Mouse (Mus musculus) hindbrain, embryonic 15.5 days (tissue): ENCODE results near the gene Nt5c2. TPM values are rescaled to one million over a fixed set of nuclear protein-coding genes. Genes with fewer than 3 reads are reported as not detected.
"Not testable (repeated sequence)": the region's sequence is repeated elsewhere in the genome, so short reads cannot be mapped to it uniquely, and the experiment has no call there.

Source experiments
- ATAC-seq: fragments of 200-750 bp; cut with Nextera tagmentation; 2 replicates; pipeline ENCODE4 v1.8.0; 2017; ENCODE audit warnings: low read depth, moderate number of reproducible peaks, moderate TSS enrichment; ENCODE audit not compliant: low FRiP score
- H3K27ac ChIP-seq: fragments of 300-500 bp; sonication (generic); replicated peaks from 2 replicates; pipeline ENCODE4 v1.5.1; 2015; ENCODE audit warnings: mild to moderate bottlenecking, inconsistent platforms
- H3K27me3 ChIP-seq: fragments of 300-500 bp; sonication (generic); 2 replicates; pipeline ENCODE4 v1.6.1; 2015; ENCODE audit warnings: control low read depth, inconsistent platforms
- H3K36me3 ChIP-seq: fragments of 300-500 bp; sonication (generic); 2 replicates; pipeline ENCODE4 v1.6.1; 2015; ENCODE audit warnings: control low read depth, inconsistent platforms
- H3K4me1 ChIP-seq: fragments of 300-500 bp; sonication (generic); replicated peaks from 2 replicates; pipeline ENCODE4 v1.6.1; 2015; ENCODE audit warnings: control low read depth, inconsistent platforms
- H3K4me2 ChIP-seq: fragments of 300-500 bp; sonication (generic); 2 replicates; pipeline ENCODE4 v1.6.1; 2015; ENCODE audit warnings: moderate library complexity, mild to moderate bottlenecking, inconsistent platforms
- H3K4me3 ChIP-seq: fragments of 300-500 bp; sonication (generic); 2 replicates; pipeline ENCODE4 v1.5.1; 2015; ENCODE audit warnings: mild to moderate bottlenecking, inconsistent platforms
- H3K9ac ChIP-seq: fragments of 300-500 bp; sonication (generic); 2 replicates; pipeline ENCODE4 v1.6.1; 2015; ENCODE audit warnings: inconsistent platforms
- H3K9me3 ChIP-seq: fragments of 300-500 bp; sonication (generic); 2 replicates; pipeline ENCODE4 v1.6.1; 2016; ENCODE audit warnings: control low read depth, inconsistent platforms
- WGBS: fragments of 180-500 bp; shearing (Covaris S2); methylation state at CpG from one replicate; pipeline ENCODE4 v1.1.7; 2015; 5-methylcytosine and 5-hydroxymethylcytosine counted together
- polyA plus RNA-seq: library from polyadenylated mRNA; unstranded; fragments of >200 nt; fragmentation: Nextera tagmentation; extraction: Ambion mirVana; gene quantifications from 2 replicates; pipeline ENCODE4 v1.2.1, GENCODE M21; 2015

Nt5c2 gene
- polyA plus RNA-seq, 1 experiment from 2014 or later = 74.1 TPM

DNA sequence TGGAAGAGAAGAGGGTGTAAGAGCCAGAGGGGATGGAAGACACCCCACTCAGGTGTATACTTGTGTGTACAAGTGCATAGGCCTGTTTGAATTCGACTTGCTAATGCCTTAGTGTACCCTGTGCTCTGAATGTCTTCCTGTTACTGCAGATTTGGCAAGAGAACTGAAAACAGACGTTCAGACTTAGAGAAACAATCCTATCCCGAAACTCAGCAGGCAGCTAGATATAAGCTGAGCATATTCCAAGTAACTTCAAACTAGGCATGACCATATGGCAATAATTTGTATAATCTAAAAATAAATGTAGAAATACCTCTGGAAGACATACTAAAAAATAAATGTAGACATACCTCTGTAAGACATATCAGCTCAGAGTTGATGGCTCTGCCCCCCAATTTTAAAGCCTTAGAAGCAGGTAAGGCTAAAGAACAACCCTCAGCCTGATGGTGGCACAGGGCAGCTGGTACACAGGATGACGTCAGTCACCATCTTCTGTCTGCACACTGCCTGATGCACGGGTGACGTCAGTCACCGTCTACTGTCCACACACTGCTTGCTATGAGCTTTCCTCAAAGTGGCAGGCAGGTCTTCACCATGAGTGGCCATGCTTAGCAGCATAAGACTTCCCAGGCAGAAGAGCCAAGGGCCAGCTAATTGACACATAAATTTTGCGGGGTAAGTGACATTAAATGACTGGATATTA is 16.6 kb downstream of the Nt5c2 start:
- no peak overlapping the region for H3K4me2 ChIP-seq
- no peaks in the 10 kb centered on the region for H3K36me3 ChIP-seq
- 86% methylated on average over 8 of the region's 8 CpGs for whole genome bisulfite sequencing
- no peaks in the 10 kb centered on the region for H3K27me3 ChIP-seq
- H3K4me3 ChIP-seq = no peak overlapping the region
- H3K9me3 ChIP-seq = no peaks in the 10 kb centered on the region
- H3K9ac ChIP-seq = no peak overlapping the region
- no peak overlapping the region for H3K27ac ChIP-seq
- ATAC-seq = no peak
- H3K4me1 ChIP-seq = no peaks in the 10 kb centered on the region

DNA sequence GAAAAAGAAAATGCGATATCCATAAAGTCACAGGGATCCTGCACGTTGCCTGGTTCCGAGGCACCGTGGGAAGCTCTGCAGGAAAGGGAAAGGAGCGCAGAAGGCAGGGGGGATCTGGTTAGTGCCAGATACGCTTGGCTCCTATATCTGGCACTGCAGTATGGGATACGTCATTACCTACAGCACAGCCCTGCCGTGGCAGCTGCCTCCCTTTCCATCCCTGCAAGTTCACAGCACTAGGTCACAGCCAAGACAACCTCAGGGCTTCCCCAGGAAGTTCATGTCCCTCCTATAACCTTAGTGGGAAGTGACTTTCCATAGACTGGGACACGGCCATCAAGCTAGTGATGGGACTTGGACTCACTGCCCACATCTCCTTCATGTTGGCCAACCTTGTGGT is 18.9 kb downstream of the Nt5c2 start:
- ATAC-seq = no peak
- Histone ChIP-seq H3K4me1 (no peaks in the 10 kb centered on the region), H3K9ac (no peak overlapping the region), H3K4me2 (no peak overlapping the region), H3K27me3 (no peaks in the 10 kb centered on the region), H3K27ac (no peak overlapping the region), H3K9me3 (no peaks in the 10 kb centered on the region), H3K4me3 (no peak overlapping the region), H3K36me3 (no peaks in the 10 kb centered on the region)
- WGBS = 88% methylated on average over 9 of the region's 9 CpGs

DNA sequence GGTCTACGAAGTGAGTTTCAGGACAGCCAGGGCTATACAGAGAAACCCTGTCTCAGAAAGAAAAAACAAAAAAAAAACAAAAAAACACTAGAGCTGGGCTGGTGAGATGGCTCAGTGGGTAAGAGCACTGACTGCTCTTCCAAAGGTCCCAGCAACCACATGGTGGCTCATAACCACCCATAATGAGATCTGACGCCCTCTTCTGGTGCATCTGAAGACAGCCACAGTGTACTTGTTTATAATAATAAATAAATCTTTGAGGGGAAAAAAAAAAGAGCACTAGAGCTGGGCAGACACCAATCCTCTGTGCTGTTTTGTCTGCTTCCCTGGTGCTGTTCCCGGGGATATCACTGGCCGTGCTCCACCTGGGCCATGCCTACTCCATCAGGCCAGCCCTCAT is 22.6 kb downstream of the Nt5c2 start:
- H3K27me3 ChIP-seq, H3K9ac ChIP-seq, ATAC-seq, H3K36me3 ChIP-seq, H3K4me1 ChIP-seq, H3K4me2 ChIP-seq, H3K9me3 ChIP-seq, H3K27ac ChIP-seq, H3K4me3 ChIP-seq: not testable (repeated sequence)
- WGBS = 75% methylated on average over 4 of the region's 4 CpGs

DNA sequence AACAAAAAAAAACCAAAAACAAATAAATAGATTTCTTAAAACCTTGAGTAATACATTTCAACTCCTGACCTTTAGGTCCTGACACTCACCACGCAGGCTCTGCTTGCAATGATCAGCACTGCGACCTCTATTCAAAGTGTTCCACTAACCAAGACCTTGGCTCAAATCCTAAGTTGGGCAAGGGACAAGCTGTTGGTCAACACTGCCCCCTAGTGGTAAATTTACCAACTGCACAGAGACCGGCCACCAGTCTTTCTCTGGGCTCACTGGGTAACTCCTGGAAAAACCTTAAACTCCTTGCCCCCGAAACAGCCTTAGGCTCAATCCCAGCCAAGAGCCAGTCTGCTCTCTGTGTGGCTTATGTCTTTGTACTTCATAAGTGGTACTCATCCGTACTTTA is 23.8 kb downstream of the Nt5c2 start:
- Histone ChIP-seq H3K4me3 (no peak overlapping the region), H3K4me2 (no peak overlapping the region), H3K9me3 (no peaks in the 10 kb centered on the region), H3K27ac (no peak overlapping the region), H3K36me3 (no peaks in the 10 kb centered on the region), H3K27me3 (no peaks in the 10 kb centered on the region), H3K9ac (no peak overlapping the region), H3K4me1 (peaks cover 5% of the 10 kb centered on the region; the same call in 1 of the 2 replicates)
- WGBS = 18% methylated on average over 5 of the region's 5 CpGs
- peak; percentile 55; the same call in 1 of the 2 replicates for ATAC-seq

DNA sequence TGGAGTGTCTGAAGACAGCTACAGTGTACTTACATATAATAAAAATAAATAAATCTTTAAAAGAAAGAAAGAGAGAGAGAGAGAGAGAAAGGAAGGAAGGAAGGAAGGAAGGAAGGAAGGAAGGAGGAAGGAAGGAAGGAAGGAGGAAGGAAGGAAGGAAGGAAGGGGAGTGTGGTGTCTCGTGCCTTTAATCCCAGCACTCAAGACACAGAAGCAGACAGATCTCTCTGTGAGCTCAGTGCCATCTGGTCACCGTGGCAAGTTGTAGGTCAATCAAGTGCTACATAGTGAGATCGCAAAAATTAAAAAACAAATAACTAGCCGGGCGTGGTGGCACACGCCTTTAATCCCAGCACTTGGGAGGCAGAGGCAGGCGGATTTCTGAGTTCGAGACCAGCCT is 24.3 kb downstream of the Nt5c2 start:
- H3K4me1 ChIP-seq, H3K9ac ChIP-seq, H3K9me3 ChIP-seq, H3K27ac ChIP-seq, H3K4me2 ChIP-seq, H3K4me3 ChIP-seq, H3K27me3 ChIP-seq, ATAC-seq, H3K36me3 ChIP-seq: not testable (repeated sequence)
- WGBS = 83% methylated on average over 8 of the region's 8 CpGs

DNA sequence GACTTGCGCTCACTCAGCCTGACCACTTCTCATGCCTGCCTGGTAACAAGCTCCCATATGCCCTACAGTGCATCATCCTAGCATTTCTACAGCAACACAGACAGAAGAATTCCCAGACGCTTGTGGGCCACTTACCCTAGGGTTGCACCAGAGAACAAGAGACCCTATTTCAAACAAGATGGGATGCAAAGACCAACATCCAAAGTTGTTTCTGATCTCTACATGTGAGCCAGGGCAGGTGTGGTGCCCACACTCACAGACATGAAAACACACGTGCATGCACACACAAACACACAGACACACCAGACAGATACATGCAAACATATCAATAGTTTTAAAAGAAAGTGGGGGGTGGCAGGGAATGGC is 24.8 kb downstream of the Nt5c2 start:
- no peak overlapping the region for H3K4me2 ChIP-seq
- no peak overlapping the region for H3K9ac ChIP-seq
- no peaks in the 10 kb centered on the region for H3K9me3 ChIP-seq
- ATAC-seq = no peak
- peaks cover 5% of the 10 kb centered on the region; the same call in 1 of the 2 replicates for H3K4me1 ChIP-seq
- H3K27me3 ChIP-seq = no peaks in the 10 kb centered on the region
- no peak overlapping the region for H3K4me3 ChIP-seq
- 89% methylated on average over 3 of the region's 3 CpGs for WGBS
- no peaks in the 10 kb centered on the region for H3K36me3 ChIP-seq
- H3K27ac ChIP-seq = no peak overlapping the region

DNA sequence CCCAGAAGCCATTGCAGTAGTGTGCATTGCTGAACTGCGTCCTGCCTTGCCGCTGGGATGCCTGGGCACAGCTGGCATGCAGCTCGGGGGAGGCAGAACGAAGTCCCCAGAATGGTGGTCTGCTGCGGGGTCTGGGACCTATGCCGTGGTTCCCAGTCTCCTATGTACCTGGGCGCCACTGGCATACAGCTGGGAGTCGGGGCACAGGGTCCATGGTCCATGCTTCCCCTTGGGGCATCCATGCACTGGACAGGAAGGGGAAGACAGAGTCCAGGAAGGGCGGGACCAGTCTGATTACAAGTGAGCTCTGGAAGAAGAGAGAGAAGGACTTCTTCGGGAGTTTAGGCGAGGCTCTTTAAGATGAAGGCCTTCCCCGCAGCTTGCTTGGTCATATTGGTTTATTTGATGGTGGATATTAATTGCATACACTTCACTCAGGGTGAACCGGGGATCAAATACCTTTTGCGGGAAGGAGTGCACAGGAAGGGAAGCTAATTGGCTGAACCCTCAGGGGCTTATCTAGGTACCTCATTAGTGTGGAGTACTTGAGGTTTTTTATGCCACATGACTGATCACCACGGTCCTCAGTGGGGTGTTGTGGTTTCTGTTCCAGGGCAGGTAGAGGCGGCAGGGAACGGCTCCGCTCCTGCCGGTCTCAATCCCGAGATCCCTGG is 25.3 kb downstream of the Nt5c2 start:
- no peak overlapping the region for H3K4me3 ChIP-seq
- ATAC-seq = no peak
- 74% methylated on average over 20 of the region's 20 CpGs for WGBS

DNA sequence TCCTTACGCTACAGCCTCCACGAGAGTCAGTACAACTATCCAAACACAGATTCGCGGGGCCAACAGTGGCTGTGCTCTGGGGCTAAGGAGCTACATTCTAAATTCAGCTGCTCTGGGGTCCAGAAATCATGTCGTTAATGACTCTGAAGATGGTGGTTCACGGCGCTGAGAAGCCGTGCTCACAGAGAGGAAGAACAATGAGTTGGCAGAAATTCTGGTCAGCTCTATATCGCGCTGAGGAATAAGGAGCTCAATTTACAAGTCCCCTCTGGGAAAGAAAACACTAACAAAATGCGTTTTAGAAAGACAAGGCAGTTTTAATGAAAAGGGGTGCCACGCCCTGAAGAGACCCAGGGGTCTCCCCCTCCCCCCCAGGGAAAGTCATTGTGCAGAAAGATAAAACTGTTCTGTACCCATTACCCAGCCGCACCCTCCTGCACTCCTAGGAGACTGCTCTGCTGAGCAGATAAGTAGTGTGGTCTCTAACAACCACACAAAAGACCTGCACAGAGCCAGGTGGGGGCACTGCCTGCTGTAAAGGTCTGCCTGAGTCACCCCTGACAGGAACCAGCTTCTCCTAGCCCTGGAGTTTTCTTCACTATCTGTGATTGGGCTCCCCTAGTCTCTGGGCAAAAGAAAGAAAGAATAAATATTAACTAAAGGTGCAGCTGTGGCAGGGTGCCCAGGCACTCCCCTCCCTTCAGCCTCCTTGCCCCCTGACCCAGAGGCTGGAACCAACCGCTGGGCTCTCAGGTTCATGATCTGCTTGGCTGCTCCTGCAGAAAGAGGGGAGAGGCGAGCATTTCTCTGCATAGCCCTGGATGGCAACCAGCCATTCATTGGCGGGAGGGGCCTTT is 26.5 kb downstream of the Nt5c2 start:
- WGBS = 42% methylated on average over 16 of the region's 16 CpGs
- H3K9me3 ChIP-seq = no peaks in the 10 kb centered on the region
- H3K27ac ChIP-seq = no peak overlapping the region
- H3K4me2 ChIP-seq = no peak overlapping the region
- no peak for ATAC-seq
- H3K36me3 ChIP-seq = no peaks in the 10 kb centered on the region
- no peak overlapping the region for H3K4me3 ChIP-seq
- H3K9ac ChIP-seq = no peak overlapping the region
- H3K4me1 ChIP-seq = peaks cover 5% of the 10 kb centered on the region; the same call in 1 of the 2 replicates
- no peaks in the 10 kb centered on the region for H3K27me3 ChIP-seq

More for the DNA sequence above, 25.3 kb downstream of the Nt5c2 start:
- no peak overlapping the region for H3K9ac ChIP-seq
- no peaks in the 10 kb centered on the region for H3K27me3 ChIP-seq
- H3K4me2 ChIP-seq = no peak overlapping the region
- H3K27ac ChIP-seq = no peak overlapping the region
- no peaks in the 10 kb centered on the region for H3K36me3 ChIP-seq
- peaks cover 5% of the 10 kb centered on the region; the same call in 1 of the 2 replicates for H3K4me1 ChIP-seq
- no peaks in the 10 kb centered on the region for H3K9me3 ChIP-seq

DNA sequence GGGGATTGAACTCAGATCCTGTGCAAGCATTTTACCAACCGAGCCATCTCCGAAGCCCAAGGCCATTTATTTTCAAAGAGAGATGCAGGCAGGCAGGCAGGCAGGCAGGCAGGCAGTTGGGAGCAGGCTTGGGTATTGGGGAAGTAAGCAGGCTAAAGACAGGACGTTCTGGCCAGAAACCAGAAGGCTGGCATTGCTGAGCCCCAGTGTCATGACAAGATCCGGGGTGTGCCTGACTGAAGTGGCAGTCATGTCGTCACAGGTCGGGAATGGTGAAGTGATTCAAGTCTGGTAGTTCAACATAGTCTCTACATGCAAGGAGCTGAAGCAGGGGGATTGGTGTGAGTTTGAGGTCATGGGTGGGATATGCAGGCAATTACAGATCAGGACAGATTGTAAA is 27.3 kb downstream of the Nt5c2 start:
- H3K9ac ChIP-seq = no peak overlapping the region
- no peak overlapping the region for H3K27ac ChIP-seq
- no peaks in the 10 kb centered on the region for H3K9me3 ChIP-seq
- no peak overlapping the region for H3K4me2 ChIP-seq
- no peaks in the 10 kb centered on the region for H3K27me3 ChIP-seq
- WGBS = 85% methylated on average over 6 of the region's 6 CpGs
- no peaks in the 10 kb centered on the region for H3K36me3 ChIP-seq
- H3K4me1 ChIP-seq = peaks cover 5% of the 10 kb centered on the region; the same call in 1 of the 2 replicates
- no peak for ATAC-seq
- H3K4me3 ChIP-seq = no peak overlapping the region

DNA sequence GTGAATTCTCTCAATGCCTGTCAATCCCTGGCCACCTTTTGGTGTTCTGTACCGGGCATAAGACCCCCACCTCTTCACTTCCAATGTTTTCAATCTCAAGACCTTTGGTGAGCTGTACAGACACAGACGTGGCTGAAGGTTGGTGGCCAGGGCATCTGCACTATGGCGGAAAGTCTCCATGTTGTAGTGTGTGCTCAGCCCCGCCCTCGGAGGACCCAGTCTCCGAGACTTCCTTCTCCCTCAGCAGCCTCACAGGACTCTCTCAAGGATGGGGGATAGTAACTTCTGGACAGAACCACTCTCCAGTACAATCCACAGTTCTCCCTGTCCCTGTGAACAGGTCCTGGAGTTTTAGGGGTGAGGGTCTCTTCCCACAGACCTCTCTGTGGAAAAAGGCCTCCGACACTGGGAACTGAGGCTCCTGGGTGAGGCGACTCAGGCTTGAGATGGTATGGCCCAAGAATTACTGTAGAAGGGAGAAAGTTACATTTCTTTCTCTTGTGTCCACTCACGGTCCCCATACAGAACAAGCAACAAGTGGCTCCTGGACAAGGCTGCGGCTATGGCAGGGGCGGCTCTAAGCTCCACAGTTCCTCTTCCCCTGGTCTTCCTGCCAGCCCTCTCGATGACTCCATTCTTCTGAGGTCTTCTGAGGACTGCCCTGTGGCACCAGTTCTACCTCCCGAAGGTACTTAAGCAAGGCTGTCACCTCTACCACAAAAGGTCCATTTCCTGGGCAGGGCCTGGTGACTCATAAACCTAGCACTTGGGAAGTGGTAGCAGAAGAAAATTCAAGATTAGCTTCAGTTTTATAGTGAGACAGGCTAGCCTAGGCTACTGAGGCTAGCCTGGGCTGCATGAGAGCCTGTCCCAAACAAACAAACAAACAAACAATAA is 30.0 kb downstream of the Nt5c2 start:
- no peaks in the 10 kb centered on the region for H3K27me3 ChIP-seq
- H3K4me2 ChIP-seq = no peak overlapping the region
- ATAC-seq = no peak
- H3K36me3 ChIP-seq = no peaks in the 10 kb centered on the region
- no peak overlapping the region for H3K27ac ChIP-seq
- no peaks in the 10 kb centered on the region for H3K9me3 ChIP-seq
- H3K4me3 ChIP-seq = no peak overlapping the region
- peaks cover 5% of the 10 kb centered on the region; the same call in 1 of the 2 replicates for H3K4me1 ChIP-seq
- WGBS = 89% methylated on average over 13 of the region's 13 CpGs
- no peak overlapping the region for H3K9ac ChIP-seq

DNA sequence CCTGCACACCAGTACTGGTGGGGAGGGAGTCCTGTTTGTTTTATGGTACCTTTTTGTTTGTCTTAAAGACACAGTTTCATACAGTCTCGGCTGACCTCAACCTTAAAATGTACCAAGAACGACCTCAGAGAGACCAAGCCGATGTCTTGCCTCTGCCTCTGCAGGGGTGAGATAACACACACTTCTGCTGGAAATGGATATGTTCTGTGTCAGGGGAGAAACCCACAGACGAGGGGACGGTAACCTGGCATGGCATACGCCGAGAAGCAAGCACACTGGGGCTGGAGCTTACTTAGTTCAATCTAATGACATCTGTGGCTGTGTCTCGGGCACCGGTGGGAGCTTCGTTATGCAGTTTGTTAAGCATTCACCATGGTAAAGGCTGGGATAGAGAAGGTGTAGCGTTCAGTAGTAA is 31.0 kb downstream of the Nt5c2 start:
- H3K27ac ChIP-seq = no peak overlapping the region
- no peaks in the 10 kb centered on the region for H3K27me3 ChIP-seq
- no peaks in the 10 kb centered on the region for H3K36me3 ChIP-seq
- no peak overlapping the region for H3K9ac ChIP-seq
- H3K4me3 ChIP-seq = no peak overlapping the region
- peaks cover 5% of the 10 kb centered on the region; the same call in 1 of the 2 replicates for H3K4me1 ChIP-seq
- WGBS = 60% methylated on average over 11 of the region's 11 CpGs
- H3K4me2 ChIP-seq = no peak overlapping the region
- H3K9me3 ChIP-seq = no peaks in the 10 kb centered on the region
- ATAC-seq = no peak
